Mouse (Mus musculus) embryonic fibroblast, embryonic 13.5 days (primary cell): ENCODE data around the gene Preb. TPM values are rescaled to one million over a fixed set of nuclear protein-coding genes. Genes with fewer than 3 reads are reported as not detected.

ENCODE experiments used
- H3K27ac ChIP-seq: 2 replicates; pipeline ENCODE4 v1.5.1; 2012; ENCODE audit warnings: low read length, control low read depth, inconsistent platforms; ENCODE audit not compliant: insufficient read depth
- H3K4me1 ChIP-seq: 2 replicates; pipeline ENCODE4 v1.6.1; 2011; ENCODE audit warnings: low read length; ENCODE audit not compliant: control insufficient read depth, insufficient read depth
- H3K4me3 ChIP-seq: 2 replicates; pipeline ENCODE4 v1.5.1; 2011; ENCODE audit warnings: mild to moderate bottlenecking, control low read depth, low read length; ENCODE audit not compliant: insufficient read depth
- CTCF ChIP-seq: IDR thresholded peaks from 2 replicates; pipeline ENCODE4 v1.5.1; 2011; ENCODE audit warnings: mild to moderate bottlenecking, control low read depth, low read length, moderate library complexity, borderline replicate concordance; ENCODE audit not compliant: insufficient read depth
- POLR2A ChIP-seq: IDR thresholded peaks from 2 replicates; pipeline ENCODE4 v1.6.1; 2011; ENCODE audit warnings: low read depth, mild to moderate bottlenecking, control low read depth, low read length, moderate library complexity
- polyA plus RNA-seq: library from polyadenylated mRNA; stranded (reverse); fragments of >200 nt; gene quantifications from 2 replicates; pipeline ENCODE4 v1.2.4, GENCODE M21; 2011; ENCODE audit warnings: low read depth; ENCODE audit not compliant: missing spikeins, insufficient read length

The Preb gene
- 91.6 and 95.3 TPM in 2 replicates for polyA plus RNA-seq

- no peak for TF ChIP-seq CTCF
- peak; percentile 91 for TF ChIP-seq POLR2A
- Histone ChIP-seq H3K4me1 (peaks cover 5% of the 10 kb centered on the region; the same call in 1 of the 2 replicates), H3K27ac (peak within 1 kb of the TSS; percentile 22), H3K4me3 (peak within 1 kb of the TSS; percentile 90)
Measured at GRCm38 (mm10) chr5:30959966-30960501, at the start of gene Preb. Gene Preb (minus strand): TSS chr5:30960361.

GRCm38 (mm10) chr5:31004184-31004583 is 44.0 kb upstream of the Preb start:
- Histone ChIP-seq H3K4me1 (peaks cover 8% of the 10 kb centered on the region), H3K4me3 (no peak overlapping the region), H3K27ac (no peak overlapping the region)
- TF ChIP-seq POLR2A: no peak
- TF ChIP-seq CTCF: peak; percentile 48; the same call in 1 of the 2 replicates

GRCm38 (mm10) chr5:31001560-31001959 is 41.4 kb upstream of the Preb start:
- Histone ChIP-seq H3K4me1 (peaks cover 8% of the 10 kb centered on the region), H3K4me3 (no peak overlapping the region), H3K27ac (no peak overlapping the region)
- TF ChIP-seq CTCF (no peak), POLR2A (no peak)

- Histone ChIP-seq H3K27ac (peak overlapping the region; percentile 14; the same call in 1 of the 2 replicates), H3K4me3 (no peak overlapping the region), H3K4me1 (peaks cover 8% of the 10 kb centered on the region)
- TF ChIP-seq CTCF: no peak
- no peak for TF ChIP-seq POLR2A
Measured at GRCm38 (mm10) chr5:31000993-31001392, 40.8 kb upstream of the Preb start.

GRCm38 (mm10) chr5:31000122-31000521 is 40.0 kb upstream of the Preb start:
- Histone ChIP-seq H3K4me3 (no peak overlapping the region), H3K27ac (peak overlapping the region; percentile 17), H3K4me1 (peaks cover 8% of the 10 kb centered on the region)
- TF ChIP-seq CTCF: no peak
- TF ChIP-seq POLR2A: no peak

- Histone ChIP-seq H3K27ac (no peak overlapping the region), H3K4me1 (peaks cover 8% of the 10 kb centered on the region), H3K4me3 (no peak overlapping the region)
- TF ChIP-seq POLR2A (no peak), CTCF (no peak)
Measured at GRCm38 (mm10) chr5:30999324-30999723, 39.2 kb upstream of the Preb start.

- Histone ChIP-seq H3K4me1 (peaks cover 8% of the 10 kb centered on the region), H3K27ac (no peak overlapping the region), H3K4me3 (no peak overlapping the region)
- TF ChIP-seq POLR2A (no peak), CTCF (no peak)
Measured at GRCm38 (mm10) chr5:30998306-30998705, 38.1 kb upstream of the Preb start.

GRCm38 (mm10) chr5:30994910-30995635 is 34.9 kb upstream of the Preb start:
- Histone ChIP-seq H3K4me1 (no peaks in the 10 kb centered on the region; the same call in 1 of the 2 replicates), H3K4me3 (no peak overlapping the region), H3K27ac (no peak overlapping the region)
- no peak for TF ChIP-seq CTCF
- no peak for TF ChIP-seq POLR2A

- Histone ChIP-seq H3K4me1 (no peaks in the 10 kb centered on the region; the same call in 1 of the 2 replicates), H3K27ac (no peak overlapping the region), H3K4me3 (no peak overlapping the region)
- TF ChIP-seq POLR2A (no peak), CTCF (no peak)
Measured at GRCm38 (mm10) chr5:30994074-30994473, 33.9 kb upstream of the Preb start.

- no peak for TF ChIP-seq POLR2A
- TF ChIP-seq CTCF: no peak
- H3K4me1 ChIP-seq: no peaks in the 10 kb centered on the region
- no peak overlapping the region for H3K27ac ChIP-seq
- H3K4me3 ChIP-seq: no peak overlapping the region
Measured at GRCm38 (mm10) chr5:30992980-30993676, 33.0 kb upstream of the Preb start.
